Mouse (Mus musculus) fibroblast of lung, adult 2 months (primary cell): ENCODE results near the gene Trim3.

Experiments used
- DNase-seq: peaks from one replicate; pipeline ENCODE4 v3.0.0-alpha.2; 2011; ENCODE audit warnings: low read depth

Gene Trim3

DNA sequence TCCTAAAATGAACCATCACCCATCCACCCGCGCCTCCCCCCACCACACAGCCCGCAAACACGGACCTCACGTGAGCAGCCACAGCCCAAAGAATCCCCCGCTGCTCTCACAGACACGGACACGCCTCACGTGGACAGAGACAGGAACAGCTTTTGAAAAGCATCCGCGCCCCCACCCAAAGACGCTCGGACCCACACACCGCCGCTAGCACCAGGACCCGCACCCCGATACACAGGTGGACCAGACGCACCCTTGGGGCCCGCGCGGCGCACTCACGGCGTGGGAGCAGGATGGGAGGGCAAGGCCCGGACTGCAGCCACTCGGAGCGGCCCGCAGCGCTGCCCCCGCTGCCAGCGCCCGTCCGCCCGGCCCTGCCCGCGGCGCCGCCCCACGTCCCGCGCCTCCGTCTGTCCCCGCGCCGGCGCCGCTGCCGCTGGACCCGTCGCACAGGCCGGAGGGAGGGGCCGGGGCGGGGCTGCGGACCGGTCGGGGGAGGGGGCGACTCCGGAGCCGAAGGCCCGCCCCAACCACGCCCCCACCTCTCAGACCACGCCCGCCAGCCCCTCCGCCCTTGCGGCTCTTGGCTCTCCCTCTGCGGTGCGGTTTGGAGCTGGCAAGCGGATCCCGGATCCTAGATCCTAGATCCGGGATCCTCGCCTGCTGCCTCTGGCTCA is at the start of gene Trim3:
Gene Trim3 (minus strand): TSS at position 445 of the 674 bp plus-strand sequence.
- DNase-seq = peak; percentile 76

DNA sequence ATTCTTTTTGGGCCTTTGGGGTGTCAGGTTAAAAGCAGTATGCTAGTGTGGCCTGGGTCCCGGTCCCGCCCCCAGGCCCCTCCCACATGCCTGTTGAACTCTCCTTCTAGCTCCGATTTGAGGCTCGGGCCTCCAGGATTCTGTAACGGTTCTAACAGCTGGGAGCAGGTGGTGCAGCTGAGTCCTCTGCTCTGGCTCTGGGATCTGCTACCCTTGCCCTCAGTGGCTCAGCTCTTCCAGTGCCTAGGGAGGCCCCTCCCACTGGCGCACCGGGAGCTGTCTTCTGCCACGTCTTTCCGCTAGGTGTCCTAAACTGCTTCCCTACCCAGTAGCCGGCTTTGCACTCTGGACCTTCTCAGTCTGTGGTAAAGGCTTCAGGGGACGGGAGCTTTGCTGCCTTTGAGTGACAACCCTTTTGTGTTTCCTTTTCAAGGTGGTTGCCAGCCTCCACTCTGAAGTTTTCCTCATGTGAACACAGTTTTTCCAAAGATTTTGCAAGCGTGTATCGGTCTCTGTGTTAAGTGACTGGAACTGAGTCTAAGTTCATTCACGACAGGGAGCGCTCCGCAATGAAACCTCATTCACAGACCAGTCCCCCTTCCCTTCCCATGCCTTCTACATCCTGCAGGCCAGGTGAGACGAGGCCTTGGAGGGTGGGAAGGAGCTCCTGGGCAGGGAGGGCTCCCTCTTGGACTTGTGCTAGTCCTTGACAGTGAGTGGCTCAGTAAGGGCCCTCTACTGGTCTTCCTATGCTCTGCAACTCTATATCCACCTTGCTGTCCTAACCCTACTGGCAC is 17.5 kb upstream of the Trim3 start, which contains the start of gene Dnhd1:
Gene Dnhd1 (plus strand): TSS at position 189 of the 797 bp plus-strand sequence.
- DNase-seq = peak; percentile 65

DNA sequence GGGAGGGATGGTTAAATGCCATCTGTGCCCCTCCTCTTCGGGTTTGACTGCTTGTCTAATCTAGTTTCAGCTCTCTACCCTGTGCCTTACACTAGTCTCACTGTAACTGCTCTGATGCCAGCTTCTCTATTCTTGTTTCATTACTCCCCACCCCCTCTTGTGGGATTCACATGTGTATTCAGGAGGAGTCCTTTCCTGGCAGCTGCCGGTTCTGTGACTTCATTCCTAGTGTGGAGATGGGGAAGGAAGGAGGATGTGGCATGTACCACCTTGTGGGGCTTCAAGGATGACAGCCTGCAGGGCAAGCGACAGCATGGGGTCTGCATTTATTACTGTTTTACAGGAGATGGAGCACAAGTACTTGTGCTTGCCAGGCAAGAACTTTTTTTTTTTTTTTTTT is 8.6 kb upstream of the Trim3 start:
- DNase-seq = no peak

DNA sequence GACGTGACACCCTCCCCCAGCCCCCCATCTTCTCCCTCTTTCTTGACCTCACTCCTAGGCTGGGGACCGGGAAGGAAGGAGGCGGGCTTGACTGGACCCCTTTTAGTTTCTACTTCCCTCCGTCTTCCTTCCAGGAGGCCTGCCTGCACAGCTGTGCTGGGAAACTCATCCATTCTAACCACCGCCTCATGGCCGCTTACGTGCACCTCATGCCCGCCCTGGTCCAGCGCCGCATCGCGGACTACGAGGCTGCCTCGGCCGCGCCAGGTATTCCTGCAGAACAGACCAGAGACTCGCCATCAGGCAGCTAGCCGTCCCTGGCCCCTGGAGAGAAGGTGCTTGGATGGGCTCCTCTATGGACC is 7.5 kb upstream of the Trim3 start:
- no peak for DNase-seq

DNA sequence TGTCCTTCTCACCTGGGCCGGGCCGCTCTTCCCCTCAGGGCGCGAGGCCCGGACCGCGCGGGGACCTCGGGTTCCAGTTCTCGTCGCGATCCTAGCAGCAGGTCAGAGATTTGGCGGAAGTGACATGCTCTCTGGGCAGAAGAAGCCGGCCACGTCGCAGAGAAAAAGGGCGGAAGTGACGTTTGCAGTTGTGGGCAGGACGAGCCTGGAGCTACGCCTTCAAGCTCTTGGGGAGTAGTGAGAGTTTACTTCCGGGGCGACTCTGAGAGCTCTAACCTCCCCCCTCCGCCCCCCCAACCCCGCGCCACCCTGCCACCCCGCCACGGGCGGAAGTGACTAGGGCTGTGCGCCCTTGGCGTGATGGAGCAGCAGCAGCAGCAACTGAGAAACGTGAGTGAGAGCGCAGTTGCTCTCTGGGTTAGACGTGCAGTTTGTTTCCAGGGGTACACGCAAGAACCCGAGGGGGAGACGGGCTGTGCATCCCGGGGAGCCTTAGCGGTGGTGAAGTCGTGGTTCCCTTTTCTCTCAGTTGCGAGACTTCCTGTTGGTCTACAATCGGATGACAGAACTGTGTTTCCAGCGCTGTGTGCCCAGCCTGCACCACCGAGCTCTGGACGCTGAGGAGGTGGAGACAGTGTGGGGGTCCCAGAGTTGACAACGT is 7.0 kb upstream of the Trim3 start, which contains the start of the genes Arfip2 and Gm45799:
Gene Arfip2 (minus strand): TSS at position 184 of the 661 bp plus-strand sequence.
Gene Gm45799 (plus strand): TSS at position 320 of the 661 bp plus-strand sequence.
- DNase-seq = peak; percentile 97

DNA sequence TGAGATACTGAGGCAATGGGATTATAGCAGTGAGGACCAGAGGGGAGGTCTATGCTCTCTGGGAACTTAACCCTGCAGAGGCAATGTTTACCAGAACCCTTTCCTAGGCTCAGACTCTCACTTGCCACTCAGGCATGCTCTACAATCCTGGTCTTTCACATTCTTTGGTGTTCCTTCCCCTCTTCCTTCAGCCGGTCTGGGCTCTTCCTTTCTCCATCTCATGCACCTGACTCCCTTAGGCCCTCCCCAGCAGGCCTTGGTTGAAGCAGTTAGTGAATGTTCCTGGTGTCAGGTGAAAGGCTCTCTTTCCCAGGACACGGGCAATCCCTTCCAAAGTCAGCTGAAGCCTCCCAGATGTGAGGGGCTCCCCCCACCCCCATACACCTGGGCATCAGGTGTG is 6.4 kb upstream of the Trim3 start, which contains the start of gene Timm10b:
Gene Timm10b (plus strand): TSS at position 301 of the 400 bp plus-strand sequence.
- no peak for DNase-seq

DNA sequence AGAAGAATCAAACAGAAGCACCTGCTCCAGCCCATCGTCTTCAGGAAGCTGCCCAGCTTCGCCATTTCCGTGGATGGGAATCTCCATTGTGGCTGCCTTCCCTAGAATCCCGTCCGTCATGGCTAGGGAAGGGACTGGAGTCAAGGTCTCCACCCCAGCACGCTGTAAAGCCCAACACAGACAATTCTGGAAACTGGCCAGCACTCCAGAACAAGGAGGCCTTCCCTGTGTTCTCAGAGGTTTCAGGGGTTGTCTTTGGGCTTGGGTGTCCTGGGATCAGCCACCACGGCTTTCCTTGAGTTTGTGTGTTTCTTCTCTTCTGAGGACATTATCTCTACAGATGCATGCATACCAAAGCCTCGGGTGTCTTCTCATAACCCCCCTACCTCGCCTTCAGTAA is 5.9 kb upstream of the Trim3 start:
- DNase-seq = no peak

DNA sequence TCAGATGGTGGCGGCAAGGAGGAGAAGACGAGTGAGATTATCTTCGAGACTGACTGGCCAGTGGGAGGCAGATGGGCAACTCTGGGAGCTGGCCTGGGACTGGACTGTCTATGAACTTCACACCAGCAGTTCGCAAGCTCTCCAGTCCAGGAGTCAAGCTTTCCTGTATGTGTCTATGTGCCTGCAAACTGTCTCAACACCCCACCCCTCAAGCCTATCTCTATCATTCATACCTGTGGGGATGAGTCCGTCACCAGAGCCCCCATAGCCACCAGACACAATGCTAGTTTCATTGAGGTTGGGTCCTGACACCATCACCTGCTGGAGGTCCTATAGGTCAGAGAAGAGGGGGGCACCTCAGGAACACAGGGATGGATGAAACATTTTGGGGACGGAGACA is 5.4 kb upstream of the Trim3 start:
- no peak for DNase-seq

DNA sequence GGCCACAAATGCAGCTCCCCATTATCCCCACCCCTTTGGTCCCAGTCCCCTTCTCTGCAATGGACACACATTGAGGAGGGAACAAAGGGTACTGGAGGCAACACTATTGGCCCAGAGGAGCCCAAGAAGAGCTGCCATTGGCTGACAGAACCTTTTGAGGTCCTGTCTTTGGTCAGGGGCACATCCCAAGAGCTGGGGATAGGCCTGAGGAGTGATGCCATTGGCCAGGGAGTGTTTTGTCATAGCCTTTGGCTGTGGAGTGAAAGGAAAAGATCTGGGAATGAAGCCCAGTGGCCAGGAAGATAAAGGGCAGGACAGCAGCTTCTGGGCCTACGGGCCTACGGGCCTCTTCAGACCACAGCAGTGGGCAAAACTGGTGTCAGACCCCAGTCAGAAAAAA is 2.4 kb upstream of the Trim3 start:
- DNase-seq = no peak

DNA sequence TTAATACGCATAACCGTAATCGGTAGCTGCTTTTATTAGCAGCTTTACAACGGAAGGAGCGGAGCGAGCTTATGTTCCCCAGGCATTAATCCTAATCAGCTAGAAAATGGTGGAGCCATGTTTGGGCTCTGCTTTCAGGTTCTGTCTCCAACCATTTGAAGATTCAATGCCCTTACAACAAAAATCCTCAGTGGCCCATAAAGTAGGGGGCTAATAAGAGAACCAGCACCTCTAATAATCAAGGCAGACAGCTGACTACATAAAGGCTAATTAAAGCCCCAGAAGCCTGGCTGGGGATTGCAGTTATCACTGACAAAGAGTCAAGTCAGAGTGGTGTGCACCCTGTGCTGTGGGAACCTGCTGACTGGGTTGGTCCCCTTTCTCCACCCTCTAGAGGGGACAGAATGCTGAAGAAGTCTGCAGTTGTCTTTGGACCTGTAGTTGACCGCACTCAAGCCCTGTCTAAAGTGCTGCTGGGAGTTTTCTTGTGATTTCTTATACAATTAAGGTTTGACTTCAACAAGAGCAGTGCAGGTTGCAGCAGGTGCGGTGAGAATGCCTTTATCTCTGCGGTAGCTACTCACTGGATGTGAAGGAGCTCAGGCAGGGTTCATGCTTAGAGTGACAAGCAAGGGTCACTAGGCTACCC is 1.0 kb upstream of the Trim3 start:
- DNase-seq = no peak

DNA sequence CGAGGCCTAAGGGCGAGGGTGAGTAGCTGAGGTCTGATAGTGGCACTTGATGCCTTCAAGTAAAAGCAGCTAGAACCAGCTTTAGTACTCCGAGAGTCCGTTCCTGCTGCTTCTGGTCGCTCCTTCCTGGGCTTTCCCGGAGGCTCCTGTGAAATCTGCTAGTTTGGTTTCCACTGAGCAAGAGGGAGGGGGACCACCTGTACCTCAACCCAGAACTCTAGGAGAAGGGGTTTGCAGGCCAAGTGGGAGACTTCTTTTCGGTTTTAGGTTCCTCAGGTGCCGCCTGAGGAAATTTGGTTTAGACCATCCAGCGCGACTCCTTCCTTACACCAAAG is 397 bp upstream of the Trim3 start:
- no peak for DNase-seq

DNA sequence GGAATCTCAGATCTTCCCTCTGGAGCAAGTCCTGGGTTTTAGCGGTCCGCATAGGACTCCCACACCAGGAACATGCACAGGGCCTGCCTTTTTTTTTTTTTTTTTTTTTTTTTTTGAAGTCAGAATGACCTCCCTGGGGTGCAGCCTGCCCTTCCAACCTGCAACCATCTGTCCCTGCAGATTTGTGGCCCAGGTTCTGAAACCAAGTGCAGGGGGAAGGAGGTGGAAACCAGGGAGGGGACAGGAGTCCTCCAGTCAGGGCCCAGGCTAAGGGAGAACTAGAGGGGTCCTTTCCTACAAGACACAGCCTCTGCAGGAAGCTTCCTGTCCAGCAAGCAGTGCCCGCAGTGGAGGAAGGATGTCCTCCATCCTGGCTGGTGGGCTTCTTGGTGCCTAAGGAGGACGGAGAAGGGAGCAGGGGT is 809 bp downstream of the Trim3 start:
- DNase-seq = no peak

DNA sequence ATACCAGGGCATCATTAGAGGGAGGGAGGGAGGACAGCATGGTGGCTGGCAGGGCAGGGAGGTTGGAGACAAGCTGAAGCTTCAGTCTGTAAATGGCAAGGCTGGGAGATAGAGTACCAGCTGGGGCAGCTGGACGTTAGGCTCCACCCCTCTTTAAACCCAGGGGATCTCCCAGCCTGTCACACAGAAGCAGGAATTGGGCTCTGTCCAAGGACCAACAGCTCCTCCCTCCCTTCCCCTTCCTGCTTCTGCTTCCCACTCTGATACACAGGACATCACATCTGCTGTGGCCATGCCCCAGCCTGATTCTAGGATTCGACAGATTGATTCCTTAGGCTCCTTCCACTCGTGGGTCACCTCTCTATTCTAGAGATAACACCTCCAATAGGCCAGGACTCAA is 4.7 kb downstream of the Trim3 start:
- no peak for DNase-seq

DNA sequence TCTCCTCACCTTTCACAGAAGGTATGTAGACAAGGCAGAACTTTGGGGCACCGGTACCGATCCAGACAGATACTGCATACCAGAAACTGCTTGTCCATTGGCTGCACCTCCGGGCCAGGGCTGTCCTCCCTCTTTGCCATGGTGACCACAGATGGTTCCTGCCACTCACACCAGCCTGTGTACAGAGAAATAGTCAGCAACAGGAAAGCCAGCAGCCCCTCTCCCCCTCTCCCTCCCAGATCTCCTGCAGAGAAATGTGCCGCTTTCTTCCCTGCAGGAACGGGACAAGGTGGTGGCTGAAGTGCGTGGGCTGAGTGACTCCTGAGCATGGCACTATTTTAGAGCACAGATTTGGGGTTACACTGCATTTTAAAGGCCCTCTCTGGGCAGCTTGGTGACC is 8.0 kb downstream of the Trim3 start:
- DNase-seq = no peak

DNA sequence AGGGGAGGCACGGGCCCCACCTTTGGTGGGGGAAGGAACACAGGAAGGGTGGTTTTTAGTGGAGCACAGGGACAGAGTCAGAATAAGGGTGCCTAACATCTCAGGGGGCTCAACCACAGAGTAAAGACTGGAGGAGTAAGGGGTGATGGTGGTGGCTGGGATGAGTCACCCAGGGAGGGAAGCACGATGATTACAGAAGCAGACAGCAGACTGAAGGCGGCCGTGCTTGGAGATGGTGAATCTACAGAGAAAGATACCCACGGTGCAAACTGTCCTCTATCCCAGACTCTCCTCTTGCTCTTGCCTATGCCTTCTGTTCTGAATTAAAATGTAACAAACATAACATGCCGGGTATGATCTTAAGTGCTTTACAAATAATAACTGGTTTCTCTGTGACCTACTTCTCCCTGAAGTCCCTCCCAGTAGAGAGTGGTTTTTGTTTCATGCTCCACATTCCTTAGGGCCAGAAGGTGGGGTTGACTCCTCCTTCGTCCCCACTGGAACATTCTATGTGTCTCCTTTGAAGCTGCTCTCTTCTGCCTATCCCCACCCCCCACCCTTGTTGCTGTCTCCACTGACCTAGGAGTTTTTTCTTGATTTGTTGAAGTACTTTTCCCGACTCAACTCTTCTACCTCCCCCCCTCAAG is 11.6 kb downstream of the Trim3 start:
- DNase-seq = no peak

DNA sequence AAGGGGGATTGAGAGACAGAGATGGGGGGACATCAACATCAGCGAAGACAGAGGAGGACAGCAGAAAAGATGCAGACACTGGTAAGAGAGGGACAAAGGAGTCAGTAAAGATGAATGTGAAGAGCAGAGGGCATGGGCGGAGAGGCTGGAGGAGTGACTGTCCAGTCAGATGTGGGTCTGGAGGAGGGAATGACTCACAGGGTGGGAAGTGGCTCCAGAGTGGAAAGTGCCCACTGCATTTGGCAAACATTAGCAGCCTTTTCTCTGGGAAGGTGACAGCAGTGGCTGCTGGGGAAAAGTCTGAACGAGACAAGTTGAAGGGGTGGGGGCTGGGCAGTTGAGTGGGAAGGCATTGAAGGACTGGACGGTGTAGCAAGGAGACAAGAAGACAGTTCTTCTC is 12.3 kb downstream of the Trim3 start:
- peak; percentile 53 for DNase-seq

DNA sequence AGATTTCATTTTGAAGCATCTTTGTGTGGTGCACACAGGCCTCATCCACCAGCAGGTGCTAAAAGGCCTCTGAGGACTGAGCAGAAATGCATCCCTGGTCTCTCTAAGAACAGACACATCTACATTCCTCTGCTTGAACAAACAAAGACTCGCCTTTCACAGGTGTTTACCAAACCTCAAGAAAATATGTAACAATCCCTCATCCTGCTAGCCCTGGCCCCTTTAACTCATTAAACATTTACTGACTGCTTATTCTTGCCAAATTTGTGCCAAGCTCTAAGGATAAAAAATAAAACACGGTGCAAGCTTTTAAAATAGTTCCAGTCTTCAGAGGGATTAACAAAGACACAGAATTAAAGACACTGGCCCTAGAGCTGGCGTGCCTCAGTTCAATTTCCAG is 13.7 kb downstream of the Trim3 start:
- no peak for DNase-seq

DNA sequence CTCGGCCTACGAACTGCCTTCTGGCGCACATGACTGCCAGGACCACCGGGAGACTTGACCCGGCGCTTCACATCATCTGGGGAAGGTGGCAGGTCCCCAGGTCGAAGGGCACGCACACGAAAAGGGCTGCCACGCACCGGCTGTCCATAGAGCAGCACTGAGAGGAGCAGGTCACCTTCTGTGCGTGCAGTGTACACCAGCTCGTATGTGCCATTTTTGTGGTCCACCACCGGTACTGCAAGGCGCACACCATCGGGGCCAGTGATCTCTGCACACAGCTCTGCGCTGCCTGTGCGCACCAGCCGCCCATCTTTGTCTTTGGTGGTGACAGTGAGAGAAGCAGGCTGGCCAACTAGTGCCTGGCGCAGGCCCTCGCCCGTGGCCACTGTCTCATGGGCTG is 15.6 kb downstream of the Trim3 start:
- no peak for DNase-seq

DNA sequence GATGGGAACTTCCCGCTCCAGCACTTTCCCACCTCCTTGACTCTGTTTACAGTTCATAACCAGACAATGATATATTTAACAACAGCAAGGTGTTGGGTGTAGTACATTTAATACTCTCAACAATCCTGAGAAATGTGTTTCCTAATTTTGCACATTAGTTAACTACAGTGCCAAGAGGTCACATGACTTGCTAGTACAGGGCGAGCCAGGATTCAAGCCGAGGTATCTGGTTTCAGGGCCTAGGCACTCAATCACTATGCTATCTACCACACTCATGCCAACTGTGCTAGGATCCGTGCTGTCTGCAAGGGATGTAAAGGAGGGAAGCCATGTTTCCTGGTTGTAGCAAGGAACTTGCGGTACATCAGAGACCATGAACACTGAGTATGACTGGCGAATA is 16.8 kb downstream of the Trim3 start:
- no peak for DNase-seq

DNA sequence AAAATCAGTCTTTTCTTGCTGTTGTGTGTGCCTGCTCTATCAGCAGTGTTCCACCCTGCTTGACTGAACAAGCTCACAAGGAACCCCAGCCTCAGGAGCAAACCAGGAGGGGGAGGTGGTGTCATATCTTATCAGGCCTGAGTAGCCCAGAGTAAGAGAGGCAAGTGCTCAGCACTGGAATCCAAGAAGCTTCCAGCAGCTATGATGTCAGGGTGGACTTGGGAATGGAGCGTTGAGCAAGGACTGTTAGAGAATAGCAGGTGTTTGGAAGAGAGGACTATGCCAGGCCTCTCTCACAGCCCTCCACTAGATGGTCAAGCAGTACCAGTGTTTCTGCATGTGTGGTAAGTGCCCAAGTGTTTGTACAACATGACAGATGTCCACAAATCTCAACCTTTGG is 17.7 kb downstream of the Trim3 start:
- no peak for DNase-seq

DNA sequence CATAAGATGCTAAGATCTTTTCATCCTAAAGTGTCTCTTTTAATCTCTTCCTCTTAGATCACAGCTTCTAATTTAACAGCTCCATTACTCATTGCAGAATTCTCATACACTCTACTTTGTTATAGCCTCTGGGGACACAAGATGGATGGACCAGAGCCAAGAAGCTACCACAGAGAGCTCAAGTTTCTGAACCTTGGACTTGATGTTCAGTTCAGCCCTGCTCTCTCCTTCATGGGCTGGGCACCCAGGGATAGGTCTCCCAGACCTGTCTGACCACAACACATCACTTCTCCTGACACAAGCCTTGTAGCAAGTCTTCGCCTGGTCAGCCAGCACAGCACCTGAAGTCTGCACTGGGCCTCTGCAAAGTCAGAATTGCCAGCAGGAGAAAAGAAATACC is 19.0 kb downstream of the Trim3 start:
- DNase-seq = no peak

DNA sequence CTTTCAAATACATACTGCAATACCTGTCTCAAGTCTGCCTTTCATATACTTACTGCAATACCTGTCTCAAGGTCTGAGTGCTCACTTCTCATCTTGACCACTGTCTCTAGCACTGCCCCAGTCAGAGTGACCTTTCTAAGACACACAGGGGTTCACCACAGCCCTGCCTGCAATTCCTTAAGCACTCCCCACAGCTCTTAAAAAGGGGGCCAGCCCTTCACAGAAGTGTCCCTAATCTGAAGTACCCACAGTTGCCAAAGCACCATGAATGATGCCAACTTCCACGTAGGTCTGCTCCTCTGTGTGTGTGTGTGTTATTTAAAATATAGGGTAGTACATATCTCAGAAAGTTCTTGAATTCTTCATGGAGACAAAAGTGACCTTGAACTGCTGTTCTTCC is 21.6 kb downstream of the Trim3 start:
- no peak for DNase-seq
